Mouse (Mus musculus): ENCODE measurements around the gene Tmem50a. TPM values are rescaled to one million over a fixed set of nuclear protein-coding genes. Genes with fewer than 3 reads are reported as not detected.
"Not testable (repeated sequence)": the region's sequence is repeated elsewhere in the genome, so short reads cannot be mapped to it uniquely, and the experiment has no call there.

Tmem50a gene
- total RNA-seq, 2 experiments from 2014 or later: 169 to 183 TPM

DNA sequence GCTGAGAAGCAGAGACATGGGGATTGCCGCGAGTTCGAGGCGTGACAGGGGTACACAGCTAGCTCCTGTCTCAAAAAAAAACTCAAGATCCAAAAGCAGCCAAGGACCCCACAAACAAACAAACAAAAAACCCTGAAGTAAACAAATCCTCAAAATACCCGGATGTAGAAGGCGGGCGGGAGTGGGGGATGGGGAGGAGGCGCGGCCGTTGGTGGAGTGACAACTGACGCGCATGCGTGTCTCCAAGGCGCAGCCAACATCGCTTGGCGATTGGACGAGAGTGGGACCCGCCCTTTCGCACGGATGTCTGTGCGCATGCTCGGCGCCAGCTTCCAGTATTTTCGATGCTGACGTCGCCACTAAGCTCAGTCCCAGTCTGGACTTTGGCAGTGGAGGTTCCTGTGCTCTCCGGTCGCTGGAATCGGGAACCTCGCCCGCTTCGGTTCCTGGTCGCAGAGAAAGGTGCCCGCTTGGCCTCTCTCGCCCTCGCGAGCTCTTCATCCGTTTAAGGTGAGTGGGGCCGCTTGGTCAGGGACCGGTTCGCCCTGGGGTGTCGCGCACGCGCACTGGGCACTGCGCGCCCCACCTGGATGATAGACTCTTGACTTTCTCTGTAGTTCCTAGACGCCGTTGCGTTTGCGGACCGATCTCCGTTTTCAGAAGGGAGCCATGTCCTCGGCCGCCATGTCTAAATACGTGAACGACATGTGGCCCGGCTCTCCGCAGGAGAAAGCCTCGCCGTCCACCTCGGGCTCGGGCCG lies 8.6 kb upstream of the Tmem50a start, which contains the start of gene Rsrp1:
TSS of gene Rsrp1 (plus strand) at position 335 of the 761 bp plus-strand sequence.
- peak; percentile 98 for DNase-seq

DNA sequence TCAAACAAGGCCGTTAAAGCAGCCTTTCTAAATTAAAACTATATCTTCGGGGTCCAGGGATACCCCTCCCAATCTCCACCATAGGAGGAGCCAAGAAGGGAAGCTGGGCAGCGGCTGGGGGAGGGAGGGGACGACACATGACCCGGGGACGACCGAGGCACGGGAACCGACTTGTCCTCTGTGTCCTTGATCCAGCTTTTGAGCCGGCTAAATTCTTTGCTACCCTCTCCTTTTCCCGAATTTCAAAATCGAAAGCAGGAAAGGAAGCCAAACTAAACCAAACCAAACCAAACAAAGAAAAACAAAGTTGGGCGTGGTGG lies 8.1 kb upstream of the Tmem50a start:
- DNase-seq: peak; percentile 85

DNA sequence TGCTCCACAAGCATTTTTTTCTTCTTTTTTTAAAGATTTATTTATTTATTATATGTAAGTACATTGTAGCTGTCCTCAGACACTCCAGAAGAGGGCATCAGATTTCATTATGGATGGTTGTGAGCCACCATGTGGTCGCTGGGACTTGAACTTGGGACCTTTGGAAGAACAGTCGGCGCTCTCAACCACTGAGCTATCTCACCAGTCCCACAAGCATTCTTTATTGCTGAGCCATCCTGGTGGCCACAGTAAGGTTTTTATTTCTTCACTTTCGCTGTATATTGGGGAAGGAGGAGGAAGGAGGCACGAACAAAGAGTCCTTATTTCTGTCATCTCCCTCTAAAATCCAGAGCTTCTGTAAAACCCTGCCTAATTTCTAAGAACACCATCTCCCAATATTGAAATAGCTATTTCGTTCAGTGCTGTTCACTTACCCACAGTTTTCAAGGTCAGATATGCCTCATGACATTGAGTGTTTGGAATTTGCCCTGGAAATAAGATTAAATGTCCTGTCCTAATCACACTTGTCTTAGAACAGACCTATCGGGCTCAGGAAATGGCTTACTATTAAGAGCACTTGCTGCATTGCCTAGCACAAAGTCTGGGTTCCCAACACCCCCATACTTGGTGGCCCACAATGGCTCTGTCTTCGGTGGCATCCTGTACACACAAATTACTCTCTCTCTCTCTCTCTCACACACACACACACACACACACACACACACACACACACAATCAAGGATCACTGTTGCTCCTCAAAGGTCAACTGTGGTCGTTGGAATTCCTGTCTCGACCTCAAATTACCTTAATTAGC lies 7.5 kb upstream of the Tmem50a start:
- peak; percentile 47 for DNase-seq

DNA sequence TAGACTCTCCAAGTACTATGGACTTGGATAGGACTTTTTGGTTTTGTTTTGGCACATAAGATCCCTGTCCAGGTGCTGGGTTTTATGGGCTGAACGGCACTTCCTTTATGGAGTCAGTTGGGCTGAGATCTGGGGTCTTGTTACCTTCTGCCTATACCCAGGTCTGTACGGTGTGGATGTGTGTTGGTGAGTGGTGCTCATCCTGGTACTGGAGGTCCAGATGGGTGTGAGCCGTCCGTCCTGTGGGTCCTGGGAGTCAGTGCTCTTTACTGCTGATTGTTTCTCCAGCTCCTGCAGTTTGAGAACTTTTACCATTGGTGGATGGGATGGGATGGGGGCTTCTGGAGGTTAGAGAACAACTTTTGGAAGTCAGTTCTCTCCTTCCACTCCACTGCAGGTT lies 6.9 kb upstream of the Tmem50a start:
- no peak for DNase-seq

DNA sequence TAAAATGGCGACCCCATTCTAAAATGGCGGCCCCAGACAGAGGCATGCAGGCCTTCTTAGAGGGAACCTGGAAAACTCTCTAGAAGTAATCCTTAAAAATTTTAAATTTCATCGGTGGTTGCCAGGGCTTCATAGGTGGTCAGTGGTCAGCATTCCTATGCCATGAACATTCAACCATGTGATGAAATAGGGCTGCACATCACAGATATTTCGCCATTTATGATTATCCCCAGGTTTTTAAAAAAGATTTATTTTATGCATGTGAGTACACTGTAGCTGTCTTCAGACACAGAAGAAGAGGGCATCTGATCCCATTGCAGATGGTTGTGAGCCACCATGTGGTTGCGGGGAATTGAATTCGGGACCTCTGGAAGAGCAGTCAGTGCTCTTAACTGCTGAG lies 5.8 kb upstream of the Tmem50a start:
- no peak for DNase-seq

DNA sequence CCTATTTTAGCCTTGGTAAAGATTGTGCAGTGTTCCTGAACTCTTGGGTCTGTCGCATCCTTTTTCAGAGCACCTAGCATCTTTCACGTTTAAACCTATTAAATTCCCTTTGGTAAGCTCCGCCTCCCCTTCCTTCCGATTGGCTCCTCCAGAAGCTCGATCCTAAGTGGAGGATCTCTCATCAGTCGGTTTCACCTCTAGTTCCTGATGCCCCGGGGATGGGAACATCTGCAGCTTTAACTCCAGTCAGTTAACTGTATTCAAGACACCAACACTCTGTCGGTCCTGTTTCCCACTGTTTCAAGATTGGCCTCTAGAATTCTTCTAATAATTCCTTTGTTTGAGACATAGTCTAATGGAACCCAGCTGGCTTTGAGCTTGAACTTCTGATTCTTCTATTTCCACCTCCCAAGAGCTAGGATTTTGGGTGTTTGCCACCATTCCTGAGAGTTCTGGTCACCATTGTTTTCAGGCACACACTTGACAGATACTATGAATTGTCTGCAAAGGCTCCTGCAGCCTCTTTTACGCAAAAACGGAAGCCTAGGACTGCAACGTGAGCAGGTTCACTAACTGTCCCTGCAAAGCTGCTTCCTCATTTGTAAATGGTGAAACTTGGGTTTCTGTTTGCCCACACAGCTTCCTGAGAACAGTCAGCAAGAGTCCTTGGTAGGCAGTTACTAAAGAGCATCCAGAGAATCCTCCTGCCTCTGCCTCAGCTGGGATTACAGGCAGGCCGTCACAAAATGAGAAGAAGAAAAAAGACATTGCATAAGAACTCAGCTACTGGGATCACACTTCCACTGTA lies 5.1 kb upstream of the Tmem50a start:
- DNase-seq: no peak

DNA sequence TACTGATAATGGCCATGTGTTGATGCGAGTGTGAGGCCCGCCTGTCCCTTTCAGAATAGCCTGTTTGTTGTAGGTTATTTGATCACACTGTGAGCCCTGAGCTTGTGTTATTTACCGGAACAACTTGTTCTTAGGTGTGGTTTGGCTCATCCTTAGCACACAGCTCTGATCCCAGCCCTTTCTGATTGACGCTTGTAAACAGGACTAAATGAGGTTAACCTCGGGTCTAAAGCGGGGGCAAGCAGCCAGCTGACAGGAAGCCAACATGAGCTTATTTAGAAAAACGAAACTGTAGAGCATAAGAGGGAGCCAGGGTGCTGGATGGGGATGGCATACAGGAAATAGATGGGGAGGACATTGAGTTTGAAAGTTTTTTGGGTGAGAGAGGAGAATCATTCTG lies 3.6 kb upstream of the Tmem50a start:
- peak; percentile 84 for DNase-seq

DNA sequence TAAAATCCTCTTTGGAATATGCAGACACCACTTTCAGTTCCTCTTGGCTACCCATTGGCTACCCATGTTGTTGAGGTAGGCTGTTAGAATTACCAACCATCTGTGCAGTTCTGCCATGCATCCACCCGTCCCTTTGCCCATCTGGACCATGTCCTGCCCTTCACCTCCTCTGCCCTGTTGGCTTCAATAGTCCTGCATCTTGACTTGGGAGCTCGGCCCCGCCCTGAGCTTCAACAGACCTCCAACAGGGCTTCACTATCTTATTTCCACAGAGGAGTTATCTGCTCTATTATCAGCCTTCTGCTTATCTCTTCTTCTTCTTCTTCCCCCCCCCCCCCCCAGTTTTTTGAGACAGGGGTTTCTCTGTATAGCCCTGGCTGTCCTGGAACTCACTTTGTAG lies 2.4 kb upstream of the Tmem50a start:
- no peak for DNase-seq

DNA sequence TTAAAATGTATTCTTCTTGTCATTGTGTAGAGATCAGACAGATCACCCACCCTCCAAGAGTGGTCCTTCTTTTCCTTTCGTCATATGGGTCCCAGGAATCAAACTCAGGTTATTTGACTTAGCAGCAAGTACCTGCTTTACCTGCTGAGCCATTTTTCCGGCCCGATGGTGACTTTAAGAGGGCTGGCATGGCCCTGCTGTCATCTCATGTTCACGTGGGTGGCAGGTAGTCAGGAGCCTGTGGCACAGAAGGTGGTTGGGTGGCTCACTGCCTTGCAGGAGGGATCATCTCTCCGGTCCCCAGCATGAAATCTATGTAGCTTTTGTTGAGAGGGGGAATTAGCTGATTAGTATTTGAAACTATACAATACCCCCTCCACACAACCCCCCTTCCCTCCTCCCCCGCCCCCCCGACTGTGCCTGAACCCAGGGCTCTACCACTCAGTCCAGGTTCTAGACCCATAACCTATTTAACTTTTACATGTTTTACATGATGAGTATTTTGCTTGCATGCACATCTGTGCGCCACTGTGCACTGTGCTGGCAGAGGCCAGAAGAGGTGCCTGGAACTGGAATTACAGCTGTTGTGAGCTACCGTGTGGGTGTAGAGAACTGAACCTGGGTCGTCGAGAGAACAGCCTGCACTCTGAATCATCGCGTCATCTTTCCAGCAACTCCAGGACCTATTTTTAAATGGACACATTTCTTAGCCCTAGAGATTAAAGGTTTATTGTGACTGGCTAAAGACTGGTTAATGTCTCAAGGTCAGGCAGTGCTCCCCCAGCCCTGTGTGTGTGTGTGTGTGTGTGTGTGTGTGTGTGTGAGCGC lies 613 bp upstream of the Tmem50a start:
- no peak for DNase-seq

DNA sequence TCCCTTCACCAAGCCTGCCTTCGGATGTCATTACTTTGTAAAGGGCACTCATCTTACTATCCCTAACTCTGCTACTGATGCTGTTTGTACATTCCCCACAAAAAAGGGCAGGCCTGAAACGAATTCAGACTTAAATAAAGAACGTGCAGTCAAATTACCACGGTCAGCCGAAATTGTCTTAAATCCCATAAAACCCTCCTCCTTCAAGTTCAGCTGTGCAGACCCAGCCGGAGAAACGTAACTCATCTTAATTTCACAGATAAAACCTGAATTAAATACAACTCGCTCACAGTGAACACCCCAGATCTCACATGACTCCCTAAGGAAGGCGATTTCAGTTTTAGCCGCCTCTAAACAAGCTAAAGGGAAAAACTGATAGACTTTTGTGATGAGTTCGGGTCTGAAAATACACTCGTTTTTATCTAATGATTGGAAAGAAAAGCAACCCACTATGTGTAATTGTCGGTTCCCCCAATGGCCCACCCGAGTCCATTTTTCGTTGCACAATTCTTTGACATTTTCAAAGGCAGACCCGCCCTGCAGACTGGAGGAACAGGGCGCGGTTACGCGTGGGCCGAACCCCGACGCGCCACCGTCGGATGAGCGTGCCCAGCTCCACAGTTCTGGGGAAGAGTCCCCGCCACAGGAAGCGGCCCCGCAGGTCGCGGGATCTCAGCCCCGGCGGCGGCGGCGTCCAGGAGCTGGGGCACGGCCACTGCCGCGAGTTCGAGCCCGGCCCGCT lies 531 bp downstream of the Tmem50a start:
- DNase-seq: no peak

DNA sequence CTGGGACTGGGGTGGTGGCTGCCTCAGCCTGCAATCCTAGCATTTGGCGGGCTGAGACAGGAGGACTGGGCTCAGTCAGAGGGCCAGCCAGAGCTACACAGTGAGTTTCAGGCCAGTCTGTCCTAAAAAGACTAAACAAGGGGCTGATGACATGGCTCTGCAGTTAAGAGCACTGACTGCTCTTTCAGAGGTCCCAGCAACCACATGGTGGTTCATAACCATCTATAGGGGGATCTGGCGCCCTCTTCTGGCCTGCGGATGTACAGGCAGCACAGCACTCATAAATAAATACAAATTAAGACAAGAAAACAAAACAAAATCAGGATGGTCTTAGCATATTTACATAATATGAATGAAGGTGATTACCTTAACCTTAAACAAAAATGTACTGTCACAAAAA lies 1.4 kb downstream of the Tmem50a start:
- DNase-seq: peak; percentile 85

DNA sequence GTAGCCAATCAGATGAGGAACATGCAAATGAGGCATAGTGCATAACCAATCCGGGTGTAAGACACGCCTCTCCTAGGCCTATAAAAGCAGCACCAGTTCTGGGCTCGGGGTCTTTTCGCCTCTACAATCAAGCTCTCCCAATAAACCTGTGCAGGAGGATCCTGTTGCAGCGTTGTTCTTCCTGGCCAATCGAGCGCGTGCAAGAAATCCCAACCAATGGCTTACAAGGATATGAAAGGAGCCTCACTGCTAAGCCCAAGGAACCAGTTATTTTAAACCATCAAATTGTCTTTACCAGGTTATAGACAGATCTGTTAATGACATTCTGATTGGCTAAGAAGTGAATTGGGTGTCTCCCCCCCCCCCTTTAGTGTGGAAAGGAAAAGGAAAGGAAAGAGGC lies 3.4 kb downstream of the Tmem50a start:
- DNase-seq: not testable (repeated sequence)

DNA sequence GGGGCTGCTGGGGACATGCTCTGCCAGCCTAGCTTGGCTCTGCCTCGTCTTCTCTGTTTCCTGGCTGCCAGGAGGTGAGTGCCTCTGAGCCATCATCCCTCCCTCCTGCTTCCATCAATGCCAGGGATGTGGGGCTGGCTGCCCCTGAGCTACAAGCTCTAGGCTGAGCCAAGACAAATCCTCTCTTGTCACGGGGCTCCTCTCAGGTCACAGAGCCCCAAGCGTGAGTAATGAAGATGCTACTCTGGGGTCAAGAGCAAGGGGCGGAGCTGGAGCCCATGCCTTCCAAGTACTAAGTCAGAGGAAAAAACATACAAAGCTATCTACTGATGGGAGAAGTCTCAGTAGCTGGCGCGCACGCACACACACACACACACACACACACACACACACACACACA lies 11.8 kb downstream of the Tmem50a start:
- DNase-seq: peak; percentile 49

DNA sequence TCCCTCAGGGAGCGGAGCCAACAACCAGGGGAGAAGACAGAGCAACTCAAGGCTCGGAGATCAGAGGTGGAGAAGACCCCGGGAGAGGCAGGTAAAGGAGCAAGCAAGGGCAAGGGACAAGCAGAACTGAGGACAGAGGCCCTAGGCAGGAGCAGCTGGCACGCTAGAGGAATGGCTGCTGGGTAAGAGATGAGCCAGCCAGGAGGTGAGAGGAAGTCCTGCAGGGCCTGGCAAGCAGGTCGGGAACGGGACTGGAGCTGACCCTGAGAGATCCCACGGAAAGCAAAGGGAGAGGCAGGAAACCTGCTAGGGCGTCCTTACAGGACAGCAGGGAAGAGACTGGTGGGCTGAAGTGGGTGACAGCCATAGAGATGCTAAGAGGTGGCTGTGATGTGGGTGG lies 13.7 kb downstream of the Tmem50a start:
- no peak for DNase-seq

DNA sequence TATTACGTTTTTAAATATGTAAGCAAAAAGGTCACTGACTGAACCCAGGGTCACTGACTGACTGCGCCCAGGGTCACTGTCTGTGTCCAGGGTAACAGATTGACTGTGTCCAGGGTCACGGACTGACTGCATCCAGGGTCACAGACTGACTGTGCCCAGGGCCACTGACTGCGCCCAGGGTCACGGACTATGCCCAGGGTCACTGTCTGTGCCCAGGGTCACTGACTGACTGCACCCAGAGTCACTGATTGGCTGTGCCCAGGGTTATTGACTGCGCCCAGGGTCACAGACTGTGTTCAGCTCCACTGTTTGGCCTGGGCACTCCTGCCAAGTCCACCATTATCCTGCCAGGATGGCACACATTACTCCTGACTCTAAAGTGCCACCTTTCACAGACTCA lies 17.6 kb downstream of the Tmem50a start:
- peak; percentile 77 for DNase-seq

DNA sequence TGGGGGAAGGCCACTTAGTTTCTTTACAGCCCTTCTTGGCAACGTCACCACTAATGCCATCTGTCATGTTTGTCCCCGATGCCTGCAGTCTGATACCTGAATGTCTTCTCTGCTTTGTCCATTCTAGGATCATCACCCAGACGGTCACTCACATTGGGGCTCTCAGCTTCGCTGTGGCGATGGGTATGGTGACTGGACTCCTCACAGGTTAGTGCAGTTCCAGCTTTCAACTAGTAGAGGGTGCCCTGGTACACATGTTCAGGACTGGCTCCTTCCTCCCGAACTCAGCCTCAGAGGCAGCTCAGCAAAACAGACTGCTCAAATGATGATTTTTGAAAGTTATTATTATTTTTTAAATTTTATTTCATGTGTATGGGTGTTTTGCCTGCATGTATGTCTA lies 22.7 kb downstream of the Tmem50a start:
- peak; percentile 79 for DNase-seq

DNA sequence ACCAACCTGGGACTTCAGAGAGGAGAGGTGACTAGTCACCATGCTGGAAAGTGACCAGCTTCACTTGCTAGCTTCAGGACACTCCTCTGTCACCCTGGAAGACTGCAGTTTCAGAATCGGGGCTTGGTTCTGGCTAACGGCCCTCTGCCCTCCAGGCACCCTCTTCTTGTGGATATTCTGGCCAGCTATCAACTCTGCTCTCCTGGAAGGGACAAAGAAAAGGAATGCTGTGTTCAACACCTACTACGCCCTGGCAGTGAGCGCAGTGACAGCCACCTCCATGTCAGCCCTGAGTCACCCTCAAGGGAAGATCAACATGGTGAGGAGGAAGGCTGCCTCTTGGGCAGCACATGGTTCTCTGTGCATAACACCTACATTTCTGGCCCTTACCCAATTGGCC lies 30.5 kb downstream of the Tmem50a start:
- no peak for DNase-seq

DNA sequence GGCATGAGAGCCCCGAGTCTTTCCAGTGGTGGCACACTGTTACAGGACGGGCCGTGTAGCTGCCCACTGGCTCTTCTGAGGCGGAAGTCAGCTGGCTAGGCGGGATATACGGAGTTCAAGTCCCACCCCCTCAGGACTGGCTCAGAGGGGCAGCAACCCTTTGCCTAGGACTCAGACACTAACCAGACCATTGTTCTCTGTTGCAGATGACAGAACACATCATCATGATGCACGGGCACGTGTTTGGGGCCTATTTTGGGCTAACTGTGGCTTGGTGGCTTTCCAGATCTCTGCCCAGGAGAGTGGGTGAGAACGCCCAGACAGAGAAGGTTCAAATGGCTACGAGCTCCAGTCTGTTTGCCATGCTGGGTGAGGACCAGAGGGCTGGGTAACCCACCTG lies 31.0 kb downstream of the Tmem50a start:
- DNase-seq: no peak

DNA sequence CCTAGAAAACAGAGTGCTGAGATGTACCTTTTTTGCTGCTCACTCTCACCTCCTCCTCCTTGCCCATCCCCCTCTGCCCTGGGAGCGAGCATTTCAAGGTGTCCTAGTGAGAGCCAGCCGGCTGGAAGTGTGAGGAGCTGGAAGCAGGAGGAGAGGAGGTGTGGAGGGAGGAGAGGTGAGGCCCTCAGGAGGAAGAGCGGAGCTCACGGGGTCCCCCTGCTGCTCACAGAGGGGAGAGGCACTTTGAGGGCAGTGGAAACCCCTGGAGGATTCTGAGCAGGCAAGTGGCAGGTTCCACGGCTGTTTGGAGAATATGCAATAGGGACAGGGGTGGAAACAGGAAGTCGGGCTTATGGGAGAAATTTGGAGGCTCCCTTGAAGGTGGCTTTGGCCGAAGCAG lies 31.6 kb downstream of the Tmem50a start:
- peak; percentile 50 for DNase-seq

DNA sequence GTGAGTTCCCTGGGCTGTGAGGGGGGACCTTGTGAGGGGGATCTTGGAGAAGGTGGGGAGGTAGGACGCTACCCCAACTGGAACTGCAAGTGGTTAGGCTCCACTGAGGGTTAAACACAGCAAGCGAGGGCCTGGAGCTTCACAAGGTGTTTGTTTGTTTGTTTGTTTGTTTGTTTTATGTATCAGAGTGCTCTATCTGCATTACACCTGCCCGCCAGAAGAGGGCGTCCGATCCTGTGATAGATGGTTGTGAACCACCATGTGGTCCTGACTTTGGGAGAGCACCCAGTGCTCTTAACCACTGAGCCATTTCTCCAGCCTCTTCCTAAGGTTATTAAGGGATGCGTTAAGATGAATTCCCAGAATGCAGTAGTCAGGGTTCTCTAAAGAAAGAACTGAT lies 34.8 kb downstream of the Tmem50a start:
- DNase-seq: peak; percentile 29

DNA sequence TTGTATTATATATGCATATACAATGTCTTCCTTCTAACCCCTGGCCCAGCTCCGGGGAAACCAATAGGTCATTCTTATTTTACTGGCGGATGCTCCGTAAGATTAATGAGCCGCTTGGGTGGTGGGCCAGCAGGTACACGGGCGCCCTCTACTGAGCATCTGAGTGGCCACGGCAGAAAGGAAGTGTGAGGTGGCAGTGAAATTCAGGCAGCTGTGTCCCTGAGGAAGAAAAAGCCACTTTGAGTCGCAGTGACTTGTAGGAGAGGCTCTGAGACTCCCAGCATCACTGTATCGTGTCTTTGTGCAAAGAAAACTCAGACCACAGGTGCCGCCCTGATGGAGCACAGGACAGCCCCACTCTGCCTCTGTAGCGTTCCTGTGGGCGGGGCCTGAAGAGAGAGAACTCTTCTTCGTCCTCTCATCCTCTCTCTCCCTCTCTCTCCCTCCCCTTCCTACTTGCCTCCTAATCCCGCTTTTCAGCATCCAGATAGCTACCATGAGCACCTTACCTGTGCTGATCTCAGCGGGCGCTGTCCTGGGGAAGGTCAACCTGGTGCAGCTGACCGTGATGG lies 35.3 kb downstream of the Tmem50a start:
- DNase-seq: peak; percentile 85

Data from adrenal gland, postnatal 10 days (tissue).